Mouse (Mus musculus): ENCODE data around the gene Ctf1.

Gene Ctf1

DNA sequence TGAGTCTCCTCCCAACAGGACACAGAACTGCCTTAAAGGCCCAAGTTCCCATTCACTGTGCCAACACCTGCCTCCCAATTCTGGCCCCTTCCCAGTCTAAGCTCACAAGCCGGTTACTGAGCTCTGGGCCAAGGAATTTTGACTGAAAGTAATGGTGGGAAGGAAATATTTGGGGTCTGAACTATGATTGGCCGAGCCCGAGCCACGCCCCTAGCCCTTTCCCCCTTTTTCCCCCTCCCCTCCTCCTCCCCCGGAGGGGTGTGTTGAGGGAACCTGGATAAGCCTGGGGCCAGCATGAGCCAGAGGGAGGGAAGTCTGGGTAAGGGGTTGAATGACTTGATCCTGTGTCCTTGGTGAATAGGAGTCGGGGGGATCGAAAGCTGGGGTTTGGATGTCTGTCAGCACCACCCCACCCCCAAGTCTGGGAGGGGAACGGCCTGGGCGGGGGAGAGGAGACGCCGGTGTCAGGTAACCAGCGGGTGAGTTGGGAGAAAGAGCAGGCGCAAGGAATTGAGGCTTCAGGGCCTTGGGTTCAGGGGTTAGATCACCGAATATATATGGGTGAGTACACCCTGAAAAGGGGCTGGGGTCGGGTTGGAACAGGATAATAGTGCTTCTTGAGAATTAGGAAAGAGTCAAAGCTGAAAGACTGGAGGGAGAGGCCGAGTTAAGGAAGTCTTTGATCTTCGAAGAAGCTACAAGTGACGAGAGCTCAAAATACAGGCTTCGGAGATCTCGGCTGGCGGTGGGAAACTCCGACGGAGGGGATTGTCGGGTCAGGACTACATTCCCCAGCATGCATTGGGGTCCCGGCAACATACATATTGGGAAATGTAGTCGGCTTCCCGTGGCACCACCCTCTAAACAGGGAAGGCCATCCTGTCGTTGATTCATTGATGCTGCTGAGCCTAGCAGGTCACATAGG lies at the start of gene Ctf1:
Gene Ctf1, plus strand, starts transcription at position 276 of the 925 bp plus-strand sequence.
- peak; percentile 80 to 90 for DNase-seq (ENCODE audit: inconsistent age in 2 of 2, low spot score in 1 of 2)

DNA sequence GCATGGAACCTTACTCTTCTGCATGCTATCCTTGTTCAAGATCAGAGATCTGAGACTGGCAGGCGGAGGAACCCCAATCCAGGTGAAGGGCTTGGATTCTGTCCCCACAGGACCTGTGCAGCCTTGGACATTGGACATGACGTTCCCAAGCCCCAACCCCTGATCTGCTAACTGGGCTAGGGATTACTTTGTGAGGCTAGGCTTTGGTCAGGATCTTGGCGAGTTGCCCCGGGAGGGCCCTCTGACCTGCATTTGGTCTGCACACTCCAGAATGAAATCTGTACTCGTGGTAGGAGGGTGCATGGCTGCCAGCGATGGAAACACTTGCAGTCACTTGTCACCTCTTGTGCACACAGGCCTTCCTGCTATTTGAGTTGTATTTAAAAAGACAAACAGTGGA lies 49.6 kb upstream of the Ctf1 start:
- no peak for DNase-seq (ENCODE audit: inconsistent age in 2 of 2, low spot score in 1 of 2)

DNA sequence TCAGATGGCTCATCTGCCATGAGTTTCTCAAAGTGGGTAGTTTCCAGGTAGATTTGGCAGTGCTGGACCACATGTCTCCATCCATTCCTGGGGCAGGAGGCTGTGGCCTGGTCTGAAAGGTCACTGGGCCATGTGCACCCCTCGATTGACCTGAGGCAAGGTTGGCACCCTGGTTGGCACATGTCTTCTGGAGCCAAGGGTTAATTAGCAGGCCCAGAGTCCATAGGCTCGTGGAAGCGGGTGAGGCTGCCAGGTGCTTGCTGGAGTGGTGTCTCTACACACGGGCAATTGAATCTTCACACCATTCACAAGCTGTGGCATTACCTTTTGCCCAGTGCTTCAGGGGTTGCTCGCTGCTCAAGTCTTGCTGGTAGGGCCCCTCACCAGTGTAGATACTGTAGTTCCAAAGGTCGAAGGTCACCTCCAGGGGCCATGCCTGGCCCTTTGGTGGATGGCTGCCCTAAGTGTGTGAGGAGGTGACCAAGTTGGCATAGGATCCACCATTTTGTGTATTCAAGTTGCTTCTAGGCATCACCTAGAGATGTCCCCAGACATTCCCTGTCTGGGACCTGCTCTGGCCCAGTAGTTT lies 46.4 kb upstream of the Ctf1 start:
- DNase-seq (ENCODE audit: inconsistent age in 2 of 2, low spot score in 1 of 2), result no peak

DNA sequence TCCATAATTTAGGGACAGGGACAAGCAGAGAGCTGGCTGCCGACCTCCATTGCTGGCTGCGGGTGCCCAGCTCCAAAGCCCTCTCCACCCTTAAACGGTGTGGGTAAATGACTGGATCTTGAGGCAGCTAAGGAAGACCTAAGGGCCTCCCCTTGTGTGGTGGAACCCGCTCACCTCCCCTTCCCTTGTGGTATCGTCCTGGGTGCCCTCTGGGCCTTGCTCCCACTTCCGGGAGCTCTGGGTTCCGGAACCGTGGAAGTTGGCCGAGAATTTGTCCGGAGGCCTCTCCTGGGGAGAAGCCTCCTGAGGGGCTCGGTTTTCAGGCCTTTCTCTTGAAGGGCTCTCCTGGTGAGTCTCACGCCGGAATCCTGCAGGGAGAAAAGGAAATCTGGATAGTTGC lies 45.9 kb upstream of the Ctf1 start:
- DNase-seq (ENCODE audit: inconsistent age in 2 of 2, low spot score in 1 of 2), result no peak

DNA sequence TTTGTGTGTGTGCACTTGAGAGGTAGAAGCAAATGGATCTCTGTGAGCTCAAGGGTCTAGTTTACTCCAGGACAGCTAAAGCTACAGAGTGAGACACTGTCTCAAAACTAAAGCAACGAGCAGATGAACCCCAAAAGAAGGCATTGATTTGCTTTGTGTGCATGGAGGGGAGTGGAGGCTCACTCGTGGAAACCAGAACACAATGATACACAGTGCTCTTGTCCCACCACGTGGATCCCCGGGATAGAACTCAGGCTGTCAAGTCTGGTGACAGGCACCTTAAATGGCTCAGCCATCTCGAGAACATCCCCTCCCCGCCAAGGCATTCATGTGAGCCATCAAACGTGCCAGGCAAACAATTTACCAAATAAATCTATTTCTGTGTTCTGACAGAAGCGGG lies 45.4 kb upstream of the Ctf1 start:
- no peak for DNase-seq (ENCODE audit: inconsistent age in 2 of 2, low spot score in 1 of 2)

DNA sequence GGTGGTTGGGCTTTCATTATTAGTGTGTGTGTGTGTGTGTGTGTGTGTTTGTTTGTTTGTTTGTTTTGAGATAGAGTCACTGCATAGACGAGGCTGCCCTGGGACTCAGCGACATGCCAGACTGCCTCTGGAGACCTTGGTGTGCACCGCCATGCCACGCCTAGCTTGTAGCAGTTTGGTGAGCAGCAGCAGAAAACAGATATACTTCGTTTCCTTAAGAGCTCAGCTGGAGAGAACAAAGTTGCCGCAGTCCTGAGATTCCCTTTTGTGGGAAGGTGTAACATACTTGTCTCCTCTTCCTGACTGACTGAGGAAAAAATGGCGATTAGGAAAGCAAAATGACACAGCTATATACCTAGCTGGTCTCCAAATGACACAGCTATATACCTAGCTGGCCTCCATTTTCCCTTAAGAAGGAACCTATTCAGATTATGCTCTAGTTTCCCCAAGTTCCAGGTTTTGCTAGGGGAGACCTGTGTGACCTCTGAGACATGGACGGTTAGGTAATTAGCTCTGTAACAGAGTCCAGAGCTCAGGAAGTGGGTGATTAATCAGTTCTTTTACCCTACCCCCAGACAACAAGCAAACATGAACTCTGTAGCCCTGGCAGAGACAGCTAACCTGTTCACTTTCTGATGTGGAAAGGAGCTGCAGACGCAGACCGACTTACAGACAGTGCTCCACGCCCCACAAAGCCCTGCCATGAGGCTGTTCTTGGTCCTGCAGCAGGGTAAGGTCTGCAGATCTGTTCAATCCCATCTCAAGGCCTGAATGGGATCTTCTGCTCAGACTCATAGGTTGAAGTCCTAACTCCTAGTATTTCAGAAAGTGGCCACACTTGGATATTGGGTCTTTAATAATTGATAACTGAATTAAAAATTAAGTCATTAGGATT lies 40.4 kb upstream of the Ctf1 start:
- no peak for DNase-seq (ENCODE audit: inconsistent age in 2 of 2, low spot score in 1 of 2)

DNA sequence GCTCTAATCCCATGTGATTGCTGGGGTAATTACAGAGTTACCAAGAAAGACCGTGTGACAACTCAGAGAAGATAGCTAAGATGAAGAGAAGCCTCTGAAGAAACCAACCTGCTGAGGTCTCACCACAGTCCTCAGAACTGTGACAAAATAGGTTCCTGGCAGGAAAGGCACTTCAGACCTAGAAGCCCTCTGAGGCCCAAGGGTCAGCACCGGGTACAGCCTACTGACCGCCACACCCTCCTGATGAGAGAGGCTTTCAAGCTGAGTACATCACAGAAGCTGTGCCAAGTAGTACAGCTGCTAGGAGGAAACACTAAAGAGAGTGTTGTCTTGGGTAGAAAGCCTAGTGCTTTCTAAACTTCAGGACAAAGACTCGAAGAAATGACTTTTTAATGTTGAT lies 39.8 kb upstream of the Ctf1 start:
- DNase-seq (ENCODE audit: inconsistent age in 2 of 2, low spot score in 1 of 2), result no peak

DNA sequence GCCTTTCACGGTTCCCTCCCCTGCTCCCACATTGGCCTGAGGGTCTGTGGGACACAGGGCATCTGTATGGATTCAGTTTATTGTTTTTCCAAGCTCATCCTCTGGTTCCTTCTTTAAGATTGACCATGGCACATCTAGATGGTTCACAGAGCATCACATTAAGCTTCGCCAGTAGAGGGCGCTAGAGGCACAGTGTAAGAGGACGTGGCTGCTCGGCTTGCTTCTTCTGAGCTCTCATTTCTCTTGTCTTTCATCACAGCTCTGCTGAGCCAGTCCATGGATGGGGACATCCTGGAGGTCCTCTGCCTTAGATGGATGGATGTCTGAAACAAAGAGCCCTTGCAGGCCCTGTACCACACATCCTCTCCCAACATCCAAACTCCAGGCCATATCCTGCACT lies 37.6 kb upstream of the Ctf1 start:
- DNase-seq (ENCODE audit: inconsistent age in 2 of 2, low spot score in 1 of 2), result peak; percentile 85 to 95

DNA sequence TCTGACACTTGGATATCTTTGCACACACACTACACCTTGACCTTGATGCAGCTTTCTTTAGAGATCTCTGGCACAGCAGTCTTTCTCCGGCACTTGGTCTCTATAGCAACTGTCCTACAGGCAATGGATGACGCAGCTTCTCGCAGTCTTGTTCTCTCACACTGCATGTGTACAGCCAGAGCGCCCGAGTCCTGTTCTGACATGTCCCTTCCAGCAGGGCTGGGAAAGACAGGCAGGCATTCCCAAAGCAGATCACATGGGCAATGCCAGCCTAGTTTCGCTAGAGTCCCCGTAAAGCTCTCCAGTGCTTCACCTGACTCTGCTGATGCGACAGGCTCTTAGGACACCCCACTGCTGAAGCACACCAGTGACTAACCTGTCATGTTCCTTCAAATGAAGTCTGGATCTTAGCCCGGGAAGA lies 37.1 kb upstream of the Ctf1 start:
- peak; percentile 53 to 79 for DNase-seq (ENCODE audit: inconsistent age in 2 of 2, low spot score in 1 of 2)

DNA sequence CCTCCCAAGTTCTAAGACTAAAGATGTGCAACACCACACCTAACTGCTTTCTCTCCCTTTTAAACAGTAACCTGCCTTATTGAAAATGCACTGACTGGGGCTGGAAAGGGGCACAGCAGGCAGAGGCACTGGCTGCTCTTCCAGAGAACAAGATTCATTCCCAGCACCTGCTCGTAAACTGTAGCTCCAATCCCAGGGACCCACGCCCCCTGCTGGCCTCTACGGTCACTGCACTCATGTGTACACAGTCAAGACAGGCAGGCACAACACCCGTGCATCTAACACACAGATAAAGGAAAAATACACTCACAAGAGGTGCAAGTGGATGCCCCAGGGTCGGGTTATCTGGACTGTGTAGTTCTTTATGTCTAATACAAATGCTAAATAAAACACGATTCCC lies 35.5 kb upstream of the Ctf1 start:
- peak; percentile 51 to 85 for DNase-seq (ENCODE audit: inconsistent age in 2 of 2, low spot score in 1 of 2)

DNA sequence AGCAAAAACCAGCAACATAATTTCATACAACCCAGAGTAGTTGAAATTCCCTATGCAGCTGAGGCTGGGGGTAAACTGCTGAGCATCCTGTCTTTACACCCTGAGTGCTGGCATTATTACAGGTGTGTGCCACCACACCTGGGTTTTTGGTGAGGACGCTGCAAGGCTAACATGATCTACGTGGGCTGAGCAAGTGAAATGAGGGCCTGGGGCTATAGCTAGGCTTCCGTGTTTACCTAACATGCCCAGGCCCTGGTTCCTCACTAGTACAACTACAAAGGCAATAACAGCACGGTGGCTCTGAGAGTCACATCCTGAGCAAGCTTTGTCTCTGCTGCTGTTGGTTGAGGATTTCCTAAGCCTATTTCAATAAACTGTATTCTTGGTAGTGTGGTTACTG lies 34.9 kb upstream of the Ctf1 start:
- DNase-seq (ENCODE audit: inconsistent age in 2 of 2, low spot score in 1 of 2), result no peak

DNA sequence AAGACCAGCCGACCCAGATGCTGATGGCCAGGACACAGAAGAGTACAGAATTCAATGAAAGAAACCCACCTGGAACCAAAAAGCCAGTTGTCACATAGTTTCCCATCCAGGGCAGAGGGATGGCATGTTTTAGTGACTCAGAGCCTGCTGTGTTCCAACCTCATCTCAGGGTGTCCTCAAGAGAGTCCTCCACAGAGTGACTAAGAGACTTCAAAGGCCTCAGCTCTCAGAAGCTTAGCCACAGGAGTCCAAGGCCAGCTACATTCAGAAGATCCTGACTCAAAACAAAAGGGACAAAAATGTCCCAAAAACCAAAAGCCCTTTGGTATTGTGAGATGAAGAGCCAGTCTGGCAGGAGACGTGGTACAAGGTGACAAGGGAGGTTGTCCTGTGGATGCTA lies 33.7 kb upstream of the Ctf1 start:
- DNase-seq (ENCODE audit: inconsistent age in 2 of 2, low spot score in 1 of 2), result peak; percentile 75 to 88

DNA sequence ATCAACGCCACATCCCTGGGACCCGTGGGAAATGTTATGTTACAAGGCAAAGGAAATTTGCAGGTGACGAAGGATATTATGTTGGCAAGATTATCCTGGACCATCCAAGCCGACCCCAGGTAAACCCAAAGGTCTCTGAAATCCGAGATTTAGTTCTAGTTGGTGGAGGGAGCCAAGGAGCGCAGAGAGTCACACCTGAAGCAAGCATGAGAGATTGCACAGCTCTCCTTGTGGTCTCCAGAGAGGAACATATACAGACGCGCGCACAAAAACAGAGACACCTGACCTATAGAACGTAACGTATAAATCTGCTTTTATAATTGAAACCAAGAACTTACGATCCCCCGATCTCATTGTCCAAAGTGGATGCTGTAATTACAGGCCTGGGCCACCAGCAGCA lies 32.0 kb upstream of the Ctf1 start:
- DNase-seq (ENCODE audit: inconsistent age in 2 of 2, low spot score in 1 of 2), result no peak

DNA sequence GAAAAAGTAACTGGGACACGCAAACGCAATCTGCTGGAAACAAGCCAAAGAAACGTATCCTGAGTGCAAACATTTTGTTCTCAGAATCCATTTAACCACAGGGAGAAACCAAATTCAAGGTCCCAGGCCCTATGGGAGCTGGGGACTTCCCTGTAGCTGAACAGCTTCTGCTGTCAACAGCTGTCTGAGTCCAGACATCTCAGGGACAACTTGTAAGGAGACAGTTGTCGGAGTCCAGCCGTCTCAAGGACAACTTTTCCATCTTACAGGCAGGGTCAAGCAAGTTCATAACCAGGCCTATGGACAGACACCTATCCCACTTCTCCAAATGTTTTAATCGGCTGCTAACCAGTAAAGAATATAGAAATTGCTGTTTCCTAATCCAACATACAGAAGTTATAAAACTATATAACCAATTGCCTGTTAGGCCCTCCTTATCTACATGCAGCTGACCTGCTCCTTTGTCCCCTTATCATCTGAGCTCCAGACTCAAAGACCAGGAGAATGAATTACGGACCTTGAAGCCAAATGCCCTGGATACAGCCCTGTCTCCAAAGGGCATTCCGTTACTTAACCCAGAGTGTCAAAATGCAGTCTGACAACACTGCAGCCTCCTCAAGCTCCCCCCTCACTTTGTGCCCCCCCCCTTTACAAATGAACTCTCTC lies 30.5 kb upstream of the Ctf1 start:
- DNase-seq (ENCODE audit: inconsistent age in 2 of 2, low spot score in 1 of 2), result peak; percentile 63 to 83

DNA sequence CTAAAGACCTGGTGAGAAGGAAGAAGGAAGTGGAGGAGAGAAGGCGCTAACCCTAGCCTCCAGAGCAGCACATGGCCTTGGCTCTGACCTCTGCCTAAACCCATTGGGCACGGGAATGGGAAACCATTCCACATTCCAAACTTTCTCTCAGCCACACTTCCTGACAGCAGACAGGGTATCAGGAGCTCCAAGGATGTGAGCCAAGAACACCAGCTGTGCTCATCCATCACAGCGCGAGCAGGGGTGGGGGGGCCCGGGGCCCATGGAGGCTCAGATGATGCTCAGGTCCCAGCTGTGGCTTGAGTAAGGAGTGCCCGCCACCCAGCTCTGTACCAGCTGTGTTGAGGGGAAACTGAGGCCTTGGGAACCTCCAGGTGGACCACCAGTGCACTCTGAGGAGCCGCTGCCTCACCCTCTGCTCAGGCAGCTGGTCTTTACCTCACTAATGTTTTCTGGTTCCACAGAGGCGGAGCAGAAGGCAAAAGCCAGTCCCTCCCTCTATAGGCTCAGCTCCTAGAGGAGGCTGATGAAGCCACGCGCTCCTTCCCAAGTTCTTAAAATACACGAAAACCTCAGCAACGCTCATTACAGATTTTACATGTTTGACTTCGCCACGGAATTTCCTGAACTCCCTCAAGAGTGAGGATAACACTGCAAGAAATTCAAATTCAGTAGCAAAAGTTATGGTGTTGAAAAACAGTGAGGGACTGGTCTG lies 27.1 kb upstream of the Ctf1 start:
- DNase-seq (ENCODE audit: inconsistent age in 2 of 2, low spot score in 1 of 2), result peak in 1 of 2 experiments; percentile 50

DNA sequence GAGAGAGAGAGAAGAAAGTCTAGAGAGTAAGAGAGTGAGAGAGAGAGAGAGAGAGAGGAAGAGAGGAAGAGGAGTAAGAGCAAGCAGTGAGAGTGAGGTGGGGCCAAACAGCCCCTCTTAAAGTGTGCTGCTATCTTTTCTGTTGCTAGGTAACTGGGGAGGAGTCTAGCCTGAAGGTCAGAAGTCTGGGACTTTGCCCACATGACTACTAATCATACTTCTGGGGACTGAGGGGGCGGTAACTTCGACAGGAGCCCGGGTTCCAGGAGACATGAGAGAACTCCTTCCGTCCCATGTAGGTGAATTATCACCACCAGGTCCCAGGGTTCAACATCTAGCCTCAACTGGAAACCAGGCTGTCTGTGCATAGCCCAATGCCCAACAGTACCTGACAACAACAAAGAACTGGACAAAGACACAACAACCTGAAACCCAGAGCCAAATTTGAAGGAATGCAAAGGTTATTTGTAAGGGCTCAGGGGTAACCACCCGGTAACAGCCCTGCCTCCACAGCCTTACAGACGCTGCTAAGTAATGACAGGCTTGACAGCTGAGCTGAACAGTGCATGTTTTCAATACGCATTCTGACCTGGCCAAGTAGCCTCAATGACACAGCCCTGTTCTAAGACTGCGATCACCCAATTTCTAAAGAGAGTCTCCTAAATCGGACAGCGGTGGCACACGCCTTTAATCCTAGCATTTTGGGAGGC lies 25.6 kb upstream of the Ctf1 start:
- peak; percentile 61 to 84 for DNase-seq (ENCODE audit: inconsistent age in 2 of 2, low spot score in 1 of 2)

DNA sequence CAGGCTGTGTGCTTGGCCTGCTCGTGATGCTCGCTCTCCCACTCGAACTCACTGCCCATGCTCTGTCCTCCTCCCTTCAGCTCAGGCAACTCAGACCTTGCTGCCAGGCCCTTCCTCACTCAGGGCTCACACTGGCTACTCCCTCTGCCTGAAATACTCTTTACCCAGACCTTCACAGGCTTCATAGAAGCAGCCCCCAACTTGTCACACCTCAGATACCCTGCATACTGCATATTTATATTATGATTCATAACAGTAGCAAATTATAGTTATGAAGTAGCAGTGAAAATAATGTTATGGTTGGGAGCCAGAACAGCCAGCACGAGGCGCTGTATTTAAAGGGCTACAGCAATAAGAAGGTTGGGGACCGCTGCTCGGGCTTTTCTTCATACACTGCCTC lies 23.6 kb upstream of the Ctf1 start:
- DNase-seq (ENCODE audit: inconsistent age in 2 of 2, low spot score in 1 of 2), result peak in 1 of 2 experiments; percentile 44

DNA sequence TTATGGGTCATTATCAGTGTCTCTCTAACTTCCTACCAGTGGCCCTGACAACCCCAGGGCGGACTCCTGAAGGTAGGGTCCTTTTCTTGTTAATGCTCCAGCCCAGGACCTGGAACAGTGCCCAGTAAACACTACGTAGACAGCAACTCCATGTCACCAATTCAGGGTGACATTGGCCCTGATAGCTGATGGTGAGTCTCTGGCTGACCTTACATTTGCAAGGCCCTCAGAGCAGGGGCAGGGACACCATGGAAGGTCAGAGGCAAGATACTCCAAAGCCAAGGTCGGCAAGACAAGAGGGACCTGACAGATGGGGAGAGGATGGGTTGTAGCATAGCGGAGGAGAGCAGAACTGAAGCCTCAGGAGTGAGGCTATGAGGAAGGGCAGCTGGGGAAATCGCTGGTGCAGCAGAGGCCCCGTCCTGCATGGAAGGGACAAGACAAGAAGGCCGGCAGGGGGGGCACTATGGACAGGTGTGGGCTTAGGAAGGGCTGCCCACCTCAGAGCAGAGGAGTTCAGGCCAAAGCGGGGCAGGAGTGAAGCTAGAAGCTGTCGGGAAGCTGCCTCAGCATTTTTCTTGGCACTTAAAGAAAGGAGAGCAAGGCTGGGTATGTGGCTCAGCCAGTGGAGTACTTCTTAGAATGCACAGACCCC lies 22.8 kb upstream of the Ctf1 start:
- peak; percentile 73 to 87 for DNase-seq (ENCODE audit: inconsistent age in 2 of 2, low spot score in 1 of 2)

All from adrenal gland, adult (tissue).